In genomic region chr2:155591676-155592075, GRCm38 (mm10) we compare ENCODE assay signal across 8 mouse cellular contexts. TPM values are rescaled to one million over a fixed set of nuclear protein-coding genes. Genes with fewer than 3 reads are reported as not detected.
DNase-seq lines count a peak whose midpoint lies in the region; ATAC-seq lines count a peak whose summit lies in the region.

No protein-coding gene starts in this region.

- peak overlapping the region; percentile 87 for H3K9ac ChIP-seq in embryonic facial prominence, embryonic 13.5 days

- peaks cover 18% of the 10 kb centered on the region for H3K36me3 ChIP-seq in megakaryocyte, embryonic 14.5 days (replicated peaks; ENCODE audit: low read length)
- H3K36me3 ChIP-seq in embryonic facial prominence, embryonic 13.5 days: no peaks in the 10 kb centered on the region
- no peaks in the 10 kb centered on the region for H3K36me3 ChIP-seq in macrophage (ENCODE audit: inconsistent target)

- H3K79me2 ChIP-seq in macrophage (ENCODE audit: inconsistent target): no peaks in the 10 kb centered on the region

- H3K4me1 ChIP-seq in megakaryocyte, embryonic 14.5 days: peaks cover 39% of the 10 kb centered on the region
- peaks cover 9% of the 10 kb centered on the region for H3K4me1 ChIP-seq in embryonic facial prominence, embryonic 13.5 days

- H3K9me3 ChIP-seq in megakaryocyte, embryonic 14.5 days: no peaks in the 10 kb centered on the region
- H3K9me3 ChIP-seq in embryonic facial prominence, embryonic 13.5 days: no peaks in the 10 kb centered on the region

- ATAC-seq in megakaryocyte, adult 5-6 weeks (ENCODE audit: poor library complexity, severe bottlenecking): no peak
- ATAC-seq in embryonic facial prominence, embryonic 13.5 days (ENCODE audit: insufficient number of reproducible peaks, insufficient read depth, low FRiP score, low TSS enrichment, low read depth): no peak
- ATAC-seq in erythroid progenitor cell, adult 5-6 weeks (replicated peaks; ENCODE audit: low FRiP score, poor library complexity, severe bottlenecking): no peak

- peak overlapping the region; percentile 88 for H3K27ac ChIP-seq in embryonic facial prominence, embryonic 13.5 days
- peak overlapping the region; percentile 55 for H3K27ac ChIP-seq in macrophage

- DNase-seq in kidney, adult 8-10 months: peak; percentile 61 to 62
- DNase-seq in right cerebral cortex, postnatal 4 days: no peak
- no peak for DNase-seq in cerebellum, postnatal 4 days (ENCODE audit: low spot score in 2 of 2)

- WGBS in embryonic facial prominence, embryonic 13.5 days: 3% methylated on average over 6 of the region's 6 CpGs
- WGBS in macrophage (ENCODE audit: missing documents): 13% methylated on average over 6 of the region's 6 CpGs

- H3K27me3 ChIP-seq in megakaryocyte, embryonic 14.5 days (replicated peaks): peaks cover 10% of the 10 kb centered on the region
- no peaks in the 10 kb centered on the region for H3K27me3 ChIP-seq in embryonic facial prominence, embryonic 13.5 days

- peak overlapping the region; percentile 72 for H3K4me2 ChIP-seq in embryonic facial prominence, embryonic 13.5 days

- peak overlapping the region; percentile 97 for H3K4me3 ChIP-seq in megakaryocyte, embryonic 14.5 days (replicated peaks)
- peak overlapping the region; percentile 68 for H3K4me3 ChIP-seq in embryonic facial prominence, embryonic 13.5 days
- H3K4me3 ChIP-seq in macrophage (ENCODE audit: inconsistent target): peak overlapping the region; percentile 80

RNA-seq across cellular contexts. Expression of gene Gss, which starts 0.9 kb away (rescaled TPM):
- 7.9 and 8.8 TPM in 2 replicates for polyA plus RNA-seq in megakaryocyte, embryonic 14.5 days (2012; ENCODE audit: insufficient read depth, low replicate concordance)
- 9.6 and 9.7 TPM in 2 replicates for total RNA-seq in megakaryocyte, adult 5-6 weeks (2015)
- total RNA-seq in megakaryocyte, adult 5-6 weeks (2017): 13.3 and 17.1 TPM in 2 replicates
- 32.2 and 35.5 TPM in 2 replicates for polyA plus RNA-seq in embryonic facial prominence, embryonic 13.5 days (2015; fragmentation: Nextera tagmentation; extraction: Ambion mirVana)
- 10 to 100 TPM in 18 of 26 experiments, 1 to 10 TPM in 8; 4.7 to 43.5 (median 15.6) TPM for total RNA-seq in macrophage (2018; cell fraction: chromatin; rRNA removed)
- total RNA-seq in macrophage (2018; cell fraction: cytosol; rRNA removed): 10 to 100 TPM in 25 of 26 experiments, 1 to 10 TPM in 1; 10.0 to 16.7 (median 14.0) TPM
- total RNA-seq in macrophage (2018; cell fraction: nucleus; rRNA removed): 10 to 100 TPM in 16 of 26 experiments, 1 to 10 TPM in 10; 4.8 to 17.8 (median 10.5) TPM
- 13.3 to 14.6 TPM (median 14.0 TPM) in 3 replicates for polyA plus RNA-seq in macrophage (2018)
- total RNA-seq in erythroid progenitor cell, adult 5-6 weeks (2015; ENCODE audit: low replicate concordance): 2.9 and 7.1 TPM in 2 replicates
- total RNA-seq in erythroid progenitor cell, adult 5-6 weeks (2017; ENCODE audit: low replicate concordance): 5.6 and 9.6 TPM in 2 replicates

RNA-seq across cellular contexts. Expression of gene Myh7b, which starts 19.3 kb away (rescaled TPM):
- polyA plus RNA-seq in megakaryocyte, embryonic 14.5 days (2012; ENCODE audit: insufficient read depth, low replicate concordance): 0.95 TPM in 1 of 2 replicates, not detected in the other
- total RNA-seq in megakaryocyte, adult 5-6 weeks (2015): not detected in 2 replicates
- not detected in 2 replicates for total RNA-seq in megakaryocyte, adult 5-6 weeks (2017)
- polyA plus RNA-seq in embryonic facial prominence, embryonic 13.5 days (2015; fragmentation: Nextera tagmentation; extraction: Ambion mirVana): 0.28 and 0.55 TPM in 2 replicates
- total RNA-seq in macrophage (2018; cell fraction: chromatin; rRNA removed): under 1 TPM in 2 of 26 experiments, not detected in 24; 0.10 to 0.14 TPM
- under 1 TPM in 1 of 26 experiments, not detected in 25; 0.03 TPM for total RNA-seq in macrophage (2018; cell fraction: cytosol; rRNA removed)
- total RNA-seq in macrophage (2018; cell fraction: nucleus; rRNA removed): not detected
- not detected in 3 replicates for polyA plus RNA-seq in macrophage (2018)
- total RNA-seq in erythroid progenitor cell, adult 5-6 weeks (2015; ENCODE audit: low replicate concordance): not detected in 2 replicates
- not detected in 2 replicates for total RNA-seq in erythroid progenitor cell, adult 5-6 weeks (2017; ENCODE audit: low replicate concordance)

Comparison
In these comparisons a context has a peak if more than half of its experiments do, and no peak if none do; other contexts are left out.
1. DNase-seq: peak in kidney, adult 8-10 months (2 of 2); none in right cerebral cortex, postnatal 4 days (single experiment) and cerebellum, postnatal 4 days (0 of 2).
2. Peak in every context shown above with its lines, with median percentiles within 50 percentile points of each other: H3K4me3 ChIP-seq.